Mouse (Mus musculus): ENCODE measurements at regions not wholly inside any gene's neighbourhood (a gene's known extent, or its start where the extent isn't known, plus 50 kb on each side); places are given as distances from the start of the nearest gene placed in this dataset.

GRCm38 (mm10) chr13:37704475-37704874 is 73.7 kb upstream of the Rreb1 start:
- no peak for TF ChIP-seq POLR2A (IDR thresholded peaks at IDR 0.05; ENCODE audit: control insufficient read depth, low read depth, low read length)
- no peak for TF ChIP-seq CTCF (IDR thresholded peaks at IDR 0.05; ENCODE audit: control insufficient read depth, insufficient read depth, insufficient replicate concordance, low read depth, low read length)

All from testis, adult 2 months (tissue).